Mouse (Mus musculus): ENCODE results near the gene Sec24d.

DNA sequence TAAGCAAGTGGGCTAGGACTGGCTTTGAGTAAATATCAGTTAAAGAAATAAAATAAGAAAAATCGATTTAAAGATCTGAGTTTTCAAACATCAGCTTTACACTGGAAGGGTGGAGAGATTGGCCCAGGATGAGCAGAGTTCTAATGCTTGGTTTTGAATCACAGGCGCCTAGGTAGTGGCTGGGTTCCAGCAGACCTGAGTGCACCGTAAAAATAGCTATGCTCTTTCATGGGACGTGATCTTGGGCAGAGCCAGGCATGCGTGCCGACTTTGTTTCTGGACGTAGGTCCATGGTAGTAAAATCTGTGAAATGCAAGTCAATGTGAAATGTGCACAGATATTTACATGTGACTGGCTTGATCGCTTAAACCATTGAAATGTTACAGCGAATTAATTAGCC, 87.1 kb downstream of the Sec24d start:
- TF ChIP-seq CTCF (IDR thresholded peaks at IDR 0.05; ENCODE audit: low read depth): no peak
- no peak for TF ChIP-seq EP300 (optimal IDR thresholded peaks at IDR 0.05)
